Mouse (Mus musculus) embryonic stem cell, embryonic (primary cell): Measurements from ENCODE around the gene Cadm2.

ENCODE experiments used
- CTCF ChIA-PET, 4 experiments: fragments of 300-600 bp in 2 of 4; fragments of 350-600 bp in 2 of 4; sonication (Branson Sonifier 250); formaldehyde crosslinking; loops; one replicate each; lab custom pipeline; 2022; ENCODE audit warnings: inconsistent platforms in 2 of 4; lab: Charles Lee
- POLR2A ChIA-PET, 4 experiments: fragments of 300-600 bp in 2 of 4; fragments of 350-600 bp in 2 of 4; sonication (Branson Sonifier 250); formaldehyde crosslinking; loops; one replicate each; lab custom pipeline; 2022; ENCODE audit warnings: antibody characterized with exemption in 4 of 4, inconsistent platforms in 1 of 4; lab: Charles Lee

Gene Cadm2

DNA sequence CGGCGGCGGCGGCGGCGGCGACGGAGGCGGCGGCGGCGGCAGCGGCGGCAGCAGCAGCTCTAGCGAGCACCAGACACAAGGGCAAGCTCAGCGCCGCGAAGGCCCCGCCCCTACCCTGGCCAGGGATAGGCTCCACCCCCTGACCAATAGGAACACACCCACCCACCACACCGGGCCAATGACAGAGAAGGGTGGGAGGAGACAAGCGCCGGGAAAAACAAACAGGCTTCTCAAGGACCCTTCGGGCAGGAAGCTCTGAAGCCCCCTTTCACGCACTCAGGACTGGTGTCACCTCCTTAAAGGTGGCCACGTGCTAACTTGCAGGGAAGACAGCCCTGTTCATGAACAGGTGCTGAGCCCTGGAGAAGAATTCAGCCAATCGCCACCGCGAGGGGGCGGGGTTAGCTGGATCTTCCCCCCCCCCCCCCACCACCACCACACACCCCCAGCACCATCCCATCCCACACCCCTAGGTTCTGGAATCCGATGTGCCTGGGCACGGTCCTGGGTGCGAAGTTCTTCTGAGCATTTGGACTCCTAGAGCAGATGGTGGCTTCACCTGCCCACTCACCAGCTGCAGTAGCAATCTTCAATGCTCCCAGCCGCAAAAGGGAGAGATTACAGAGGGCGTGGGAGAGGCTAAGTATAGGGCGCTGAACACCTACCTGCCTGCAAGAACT is at the start of gene Cadm2:
TSS of gene Cadm2 (minus strand) at position 83 of the 680 bp plus-strand sequence.
- CTCF ChIA-PET, result interaction anchor here in 1 of 4 experiments (0.6 kb wide), 1 partner anchor 1058 kb away, joined by 8 read pairs; no protein-coding TSS in a partner anchor
- POLR2A ChIA-PET, result interaction anchor here in 3 of 4 experiments (0.6 to 1.7 kb wide), 3 partner anchors 32 to 42 kb away, joined by 4 to 6 read pairs (median 6); no protein-coding TSS in a partner anchor

DNA sequence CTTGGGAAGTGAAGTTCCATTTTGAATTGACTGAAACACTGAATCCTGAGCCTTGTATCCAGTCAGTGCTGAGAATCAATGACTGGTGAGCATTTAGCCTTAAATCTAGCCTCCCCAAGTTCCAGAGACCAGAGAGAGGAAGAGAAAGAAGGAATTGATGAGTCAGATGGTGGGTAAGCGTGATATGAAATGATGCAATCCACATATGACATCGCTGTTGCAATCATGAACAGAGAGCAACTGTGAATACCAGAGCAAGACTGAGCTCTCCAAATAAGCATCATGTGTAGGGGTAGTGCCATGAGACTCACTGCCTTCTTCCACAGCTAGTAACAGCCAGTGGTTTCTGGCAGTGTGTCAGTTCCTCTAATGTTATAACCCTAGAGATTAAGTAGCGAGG is 26.2 kb upstream of the Cadm2 start:
- ChIA-PET CTCF (no interaction called here), POLR2A (no interaction called here)

DNA sequence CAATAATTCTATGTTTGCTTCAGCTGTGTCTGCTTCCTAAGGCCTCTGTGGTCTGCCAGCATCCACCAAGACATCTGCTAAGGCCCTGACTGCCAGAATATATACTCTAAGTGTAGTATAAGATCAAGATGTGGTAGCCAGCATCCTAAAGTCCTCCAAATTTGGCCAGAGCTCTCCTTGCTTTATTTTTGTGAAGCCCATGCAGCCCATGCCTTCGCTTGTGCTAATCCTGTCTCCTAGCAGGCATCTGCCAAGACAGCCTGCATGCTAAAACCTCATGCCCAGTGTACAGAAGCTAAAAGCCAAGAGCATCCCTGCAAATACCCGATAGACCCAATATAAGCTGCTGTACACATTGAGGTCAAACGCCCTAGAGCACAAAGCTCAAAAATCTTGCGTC is 22.9 kb upstream of the Cadm2 start:
- POLR2A ChIA-PET, result no interaction called here
- CTCF ChIA-PET, result no interaction called here

DNA sequence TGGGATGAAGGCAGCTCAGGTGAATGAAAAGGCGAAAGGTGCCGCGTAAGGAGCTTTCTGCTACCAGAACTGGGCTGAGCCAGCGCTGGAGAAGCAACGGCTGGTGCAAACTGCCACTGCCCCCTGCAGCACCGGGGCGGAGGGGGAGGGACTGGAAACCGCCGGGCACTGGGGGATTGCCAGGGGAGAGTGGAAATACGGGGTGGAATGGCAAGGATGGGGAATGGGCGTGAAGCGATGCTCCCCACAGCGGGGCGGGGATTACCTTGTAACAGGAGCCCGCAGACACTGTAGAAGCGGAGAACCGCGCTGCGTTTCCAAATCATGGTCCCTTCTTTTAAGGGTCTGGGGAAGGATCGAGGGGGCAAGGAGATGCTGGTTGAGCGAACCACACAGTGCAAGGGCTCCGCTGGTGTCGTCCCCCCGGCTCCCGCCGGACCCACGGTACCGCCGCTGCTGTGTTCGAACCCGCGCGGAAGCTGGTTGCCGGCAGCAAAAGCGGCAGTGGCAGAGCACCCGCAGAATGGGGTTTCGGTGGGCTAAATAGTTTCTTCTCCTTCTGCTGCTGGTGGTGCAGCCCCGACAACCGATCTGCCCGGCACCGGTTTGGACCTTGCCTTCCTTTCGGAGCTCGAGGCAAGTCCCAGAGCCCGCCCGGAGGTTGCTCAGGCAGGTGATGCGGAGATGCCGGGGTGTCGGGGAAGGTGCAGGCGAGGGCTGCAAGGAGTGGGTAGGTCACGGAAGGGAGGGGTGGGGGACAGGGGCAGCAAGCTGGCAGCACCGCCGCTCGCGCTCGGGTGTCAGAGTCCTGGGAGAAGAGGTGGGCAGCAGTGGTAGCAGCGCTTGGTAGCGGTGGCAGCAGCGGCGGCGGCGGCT is 564 bp downstream of the Cadm2 start:
- ChIA-PET CTCF (interaction anchor here in 1 of 4 experiments (0.6 kb wide), 1 partner anchor 1059 kb away, joined by 8 read pairs; no protein-coding TSS in a partner anchor), POLR2A (interaction anchor here in 3 of 4 experiments (0.6 to 1.7 kb wide), 3 partner anchors 32 to 42 kb away, joined by 4 to 6 read pairs (median 6); no protein-coding TSS in a partner anchor)

DNA sequence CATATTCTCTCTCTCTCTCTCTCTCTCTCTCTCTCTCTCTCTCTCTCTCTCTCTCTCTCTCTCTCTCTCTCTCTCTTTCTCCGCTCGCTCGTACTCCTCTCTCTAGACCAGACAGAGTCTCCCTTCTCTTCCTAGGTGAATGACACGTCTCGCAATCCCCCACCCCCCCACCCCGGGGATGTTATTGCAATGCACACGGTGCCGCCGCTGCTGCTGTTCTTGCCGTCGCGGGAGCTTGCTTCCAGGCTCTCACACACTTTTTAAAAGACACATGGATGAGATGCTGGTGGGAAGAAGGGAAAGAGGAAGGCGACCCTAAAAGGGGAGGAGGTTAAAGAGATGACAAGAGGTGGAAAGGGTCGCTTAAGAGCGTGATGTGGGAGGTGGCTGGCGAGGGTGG is 1.3 kb downstream of the Cadm2 start:
- ChIA-PET POLR2A (interaction anchor here in 1 of 4 experiments (1.7 kb wide), 1 partner anchor 43 kb away, joined by 6 read pairs; no protein-coding TSS in a partner anchor), CTCF (no interaction called here)

DNA sequence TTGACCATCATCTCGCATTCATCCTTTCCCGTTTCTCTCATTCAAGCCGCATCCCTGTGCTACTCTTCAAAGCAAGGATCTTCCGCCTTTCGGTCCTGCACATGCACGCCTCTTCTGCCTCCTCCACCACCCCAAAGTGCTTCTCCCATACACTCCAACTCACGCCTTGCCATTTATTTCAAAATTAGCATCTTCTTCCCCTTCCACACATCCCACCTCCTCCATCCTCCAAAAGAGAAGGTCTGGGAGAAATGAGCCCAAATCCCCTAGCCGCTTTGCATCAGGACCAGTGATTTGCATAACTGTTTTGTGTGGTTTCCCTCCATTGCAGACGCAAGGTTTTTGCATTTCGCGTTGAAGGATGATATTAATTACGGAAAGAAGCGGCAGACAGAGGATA is 1.9 kb downstream of the Cadm2 start:
- ChIA-PET POLR2A (no interaction called here), CTCF (no interaction called here)

DNA sequence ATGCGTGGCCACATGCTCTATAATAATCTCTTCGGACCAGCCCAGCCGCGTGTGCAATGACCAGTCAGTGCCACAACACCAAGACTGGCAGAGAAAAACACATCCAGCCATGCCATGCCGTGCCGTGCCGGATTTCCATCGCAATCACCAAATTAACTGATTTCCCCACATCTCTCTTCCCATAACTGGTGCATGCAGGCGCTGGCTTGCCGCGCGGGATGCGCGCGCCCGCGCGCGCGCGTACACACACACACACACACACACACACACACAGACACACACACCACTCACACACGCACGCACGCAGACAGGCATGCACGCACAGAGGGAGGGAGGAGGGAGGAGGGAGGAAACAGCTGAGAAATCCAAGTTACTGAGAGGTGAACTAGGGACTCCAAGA is 2.9 kb downstream of the Cadm2 start:
- ChIA-PET CTCF (interaction anchor here in 1 of 4 experiments (0.6 kb wide), 1 partner anchor 1561 kb away, joined by 4 read pairs; no protein-coding TSS in a partner anchor), POLR2A (no interaction called here)

DNA sequence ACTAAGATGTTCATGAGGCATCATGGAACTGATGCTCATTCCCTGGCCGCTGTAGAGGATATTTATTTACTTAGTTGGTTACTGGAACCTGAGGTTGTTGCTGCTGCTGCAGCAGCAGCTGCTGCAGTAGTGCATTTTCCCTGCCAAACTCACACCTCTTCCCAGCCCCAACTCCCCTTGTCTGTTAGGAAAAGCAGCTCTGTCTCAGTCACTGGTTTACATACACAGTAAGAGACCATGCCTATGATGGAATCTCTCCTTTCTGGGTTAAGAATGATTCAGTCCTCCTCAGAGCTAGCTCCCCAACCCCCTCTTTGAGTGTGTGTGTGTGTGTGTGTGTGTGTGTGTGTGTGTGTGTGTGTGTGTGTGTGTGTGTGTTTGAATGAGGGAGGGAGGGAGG is 3.5 kb downstream of the Cadm2 start:
- CTCF ChIA-PET, result interaction anchor here in 1 of 4 experiments (0.6 kb wide), 2 partner anchors 44 to 1560 kb away, joined by 3 to 4 read pairs; no protein-coding TSS in a partner anchor
- POLR2A ChIA-PET, result interaction anchor here in 1 of 4 experiments (1.2 kb wide), 1 partner anchor 16 kb away, joined by 3 read pairs; no protein-coding TSS in a partner anchor

DNA sequence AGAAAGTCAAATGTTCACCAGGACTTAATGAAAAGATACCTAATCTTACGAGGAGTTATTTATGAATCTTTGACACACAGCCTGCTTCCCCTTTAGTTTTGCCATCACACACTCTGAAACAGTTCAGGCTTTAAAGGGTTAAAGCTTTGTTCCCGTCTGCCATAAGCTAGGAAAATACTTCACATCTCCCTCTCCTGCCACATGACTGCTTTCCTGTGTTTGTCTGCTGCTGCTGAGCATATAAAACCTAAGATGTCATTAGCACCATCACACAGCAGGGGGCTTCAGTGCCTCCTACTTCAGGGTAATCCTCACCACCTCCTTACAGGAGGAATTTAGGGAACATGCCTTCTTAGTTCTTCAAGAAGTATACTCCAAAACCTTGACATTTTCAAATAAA is 6.8 kb downstream of the Cadm2 start:
- CTCF ChIA-PET, result no interaction called here

DNA sequence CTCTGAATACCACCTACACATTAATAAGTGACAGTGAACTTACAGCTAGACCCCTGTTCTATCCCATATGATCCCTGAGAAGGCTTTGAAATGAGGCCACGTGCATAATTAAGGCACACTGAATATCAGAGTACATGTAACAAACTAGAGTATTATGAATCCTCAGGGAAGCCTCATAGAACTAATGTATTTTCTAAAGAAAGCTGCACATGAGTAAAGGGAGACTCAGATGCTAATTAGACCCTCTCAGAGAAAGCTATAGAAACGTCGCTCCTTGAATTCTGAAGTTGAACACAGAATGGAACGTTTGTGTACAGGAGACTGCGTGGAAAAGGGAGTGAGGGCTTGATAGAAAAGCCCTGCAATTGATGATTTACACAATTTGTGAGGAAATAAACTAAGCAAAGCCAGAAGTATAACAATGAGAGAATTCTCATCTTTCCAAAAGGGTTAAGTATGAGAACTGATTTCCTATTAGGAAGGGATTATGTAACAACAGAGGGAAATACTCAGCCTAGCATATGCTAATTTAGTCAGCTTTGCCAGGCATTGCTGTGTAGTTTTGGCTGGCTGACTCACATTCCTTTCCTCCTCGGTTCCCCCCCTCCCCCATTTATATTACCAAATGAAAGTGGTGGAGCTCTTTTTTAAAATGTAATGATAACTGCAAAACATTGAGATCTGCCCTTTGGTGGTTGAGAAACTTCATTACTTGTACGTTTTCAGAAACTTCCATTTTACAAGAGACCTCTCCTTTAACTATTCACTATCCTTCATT is 9.6 kb downstream of the Cadm2 start:
- ChIA-PET CTCF (no interaction called here), POLR2A (no interaction called here)

More for the DNA sequence above, 6.8 kb downstream of the Cadm2 start:
- POLR2A ChIA-PET, result no interaction called here

DNA sequence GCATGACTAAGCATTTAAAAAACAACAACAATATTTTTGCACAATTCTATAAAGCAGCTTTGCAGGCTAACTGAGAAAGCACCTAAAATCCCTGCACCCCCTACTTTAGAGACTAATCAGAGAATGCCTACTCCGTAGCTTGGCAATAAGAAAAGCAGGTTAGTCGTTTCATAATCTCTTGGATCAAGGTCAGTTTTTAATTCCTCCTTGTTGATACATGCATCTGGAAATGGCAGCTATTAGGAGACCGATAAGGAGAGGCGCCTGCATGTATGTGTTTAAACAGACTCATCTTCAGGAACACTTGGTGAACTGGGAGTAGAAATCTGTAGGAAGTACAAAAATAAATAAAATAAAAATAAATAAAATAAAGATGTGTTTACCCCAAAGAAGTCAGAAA is 11.6 kb downstream of the Cadm2 start:
- CTCF ChIA-PET, result no interaction called here
- POLR2A ChIA-PET, result no interaction called here

DNA sequence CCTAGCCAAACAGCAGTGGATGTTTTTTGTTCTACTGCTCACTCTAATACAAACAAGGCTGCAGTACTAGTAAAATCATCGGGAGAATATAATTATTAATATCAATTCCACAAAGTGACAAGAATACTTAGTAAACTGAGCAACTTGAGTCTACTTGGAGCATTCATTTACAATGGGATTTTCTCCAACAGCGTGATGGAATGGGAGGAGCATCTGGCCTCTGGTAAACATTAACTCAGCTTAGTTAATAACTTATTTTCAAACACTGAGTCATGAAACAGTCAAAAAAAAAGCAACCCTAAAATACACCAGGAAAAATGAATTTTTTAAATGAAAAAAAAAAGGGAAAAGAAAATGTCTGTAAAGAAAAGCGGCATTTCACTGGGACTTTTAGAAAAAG is 12.2 kb downstream of the Cadm2 start:
- ChIA-PET CTCF (no interaction called here), POLR2A (no interaction called here)

DNA sequence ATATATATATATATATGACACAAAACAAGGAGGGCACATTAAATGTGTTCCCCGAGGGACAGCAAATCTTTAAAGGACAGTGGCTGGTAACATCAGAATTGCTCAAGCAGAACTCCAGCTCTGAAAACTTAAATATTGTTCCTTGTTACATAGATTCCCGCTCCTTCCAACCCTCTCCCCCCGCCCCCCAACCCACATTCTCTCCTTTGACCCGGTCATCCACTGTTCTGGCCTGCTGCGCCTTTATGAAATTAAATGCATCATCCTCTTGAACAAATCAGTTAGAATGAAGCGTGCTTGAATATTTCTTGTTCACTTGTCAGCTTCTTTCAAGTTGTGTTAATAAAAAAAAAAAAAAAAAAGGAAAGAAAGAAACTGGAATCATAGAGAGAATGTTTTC is 15.0 kb downstream of the Cadm2 start:
- ChIA-PET CTCF (no interaction called here), POLR2A (no interaction called here)

DNA sequence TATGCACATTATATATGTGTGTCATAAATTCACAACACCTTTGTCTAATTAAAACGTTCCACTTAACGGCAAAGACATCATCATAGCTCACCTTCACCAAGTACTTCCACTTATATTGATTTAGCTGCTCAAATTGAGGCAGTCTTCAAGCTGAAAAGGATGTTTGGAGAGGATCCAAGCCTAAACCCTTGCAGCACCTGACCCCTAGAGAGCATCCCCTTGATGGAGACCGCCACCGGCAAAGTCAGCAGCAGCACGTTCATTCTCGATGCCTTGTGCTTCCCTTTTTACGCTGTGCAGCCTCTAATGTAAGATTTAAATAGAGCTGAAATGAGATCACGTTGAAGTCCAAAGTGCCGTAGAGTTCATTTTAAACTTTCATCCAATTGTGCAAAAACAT is 20.7 kb downstream of the Cadm2 start:
- POLR2A ChIA-PET, result no interaction called here

DNA sequence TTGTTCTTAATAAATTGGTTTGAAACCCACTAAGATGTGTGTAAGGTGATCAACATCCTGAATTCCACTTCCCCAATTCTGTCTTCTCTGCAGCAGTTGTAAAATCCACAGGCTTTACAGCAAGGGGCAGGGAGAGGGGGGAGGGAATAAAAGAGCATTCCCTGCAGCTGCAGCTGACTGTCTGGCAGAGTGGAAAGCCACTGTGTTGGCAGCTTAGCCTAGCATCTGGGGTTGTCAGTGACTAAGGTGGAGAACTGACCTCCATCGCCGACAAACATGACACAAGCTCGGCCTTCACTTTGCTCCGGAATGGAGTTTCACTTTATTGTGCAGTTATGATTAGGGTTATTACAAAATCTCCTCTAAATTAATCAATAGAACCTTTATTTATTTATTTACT is 21.9 kb downstream of the Cadm2 start:
- CTCF ChIA-PET, result no interaction called here
- POLR2A ChIA-PET, result no interaction called here

More for the DNA sequence above, 20.7 kb downstream of the Cadm2 start:
- CTCF ChIA-PET, result no interaction called here

DNA sequence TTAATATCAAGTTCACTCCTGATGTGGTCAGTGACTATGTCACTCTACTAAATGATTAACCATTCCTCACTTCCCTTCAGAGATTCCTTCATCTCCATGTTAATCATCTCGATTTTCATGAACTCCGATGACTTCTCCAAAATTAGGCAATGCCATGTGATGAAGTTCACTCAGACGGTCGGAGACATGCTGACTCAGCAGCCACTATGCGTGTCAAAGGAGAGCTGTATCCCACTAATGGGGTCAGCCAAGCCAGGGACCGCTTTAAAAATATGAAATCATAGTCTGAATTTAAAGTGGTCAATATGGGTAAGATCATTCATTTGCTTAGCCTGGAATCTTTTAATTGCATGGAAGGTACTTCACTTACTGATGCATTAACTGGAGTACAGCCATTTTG is 29.7 kb downstream of the Cadm2 start:
- POLR2A ChIA-PET, result no interaction called here

DNA sequence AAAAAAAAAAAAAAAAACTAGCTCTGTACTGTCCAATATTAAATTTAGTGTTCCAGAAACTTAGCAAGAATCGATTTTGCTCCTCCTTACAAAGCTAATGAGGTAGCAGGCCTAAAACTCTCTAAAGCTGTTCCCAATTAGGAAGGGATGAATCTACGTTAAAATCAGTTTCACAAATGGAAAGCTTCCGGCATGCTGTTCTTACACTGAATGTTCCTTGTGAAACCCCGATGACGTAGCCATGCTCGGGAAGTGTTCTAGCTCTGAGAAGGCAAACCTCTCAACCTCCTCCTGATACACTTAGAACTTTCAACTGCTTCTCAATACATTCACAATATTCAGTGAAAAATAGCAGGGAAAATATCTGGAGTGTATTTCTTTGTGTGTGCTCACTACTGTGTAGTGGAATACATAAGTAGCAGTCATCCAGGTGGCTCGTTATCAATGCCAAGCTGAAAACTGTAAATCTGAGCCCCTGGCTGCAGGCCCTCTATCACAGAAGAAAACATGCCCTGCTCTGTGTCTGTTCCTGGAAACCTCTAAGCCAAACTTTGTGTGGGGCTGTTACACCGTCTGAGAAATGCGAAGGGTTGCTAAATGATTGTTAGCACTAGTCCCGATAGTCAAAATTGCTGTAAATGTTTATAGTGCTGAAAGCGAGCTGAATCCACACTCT is 41.7 kb downstream of the Cadm2 start:
- CTCF ChIA-PET, result no interaction called here
- POLR2A ChIA-PET, result interaction anchor here in 2 of 4 experiments (0.6 to 1.0 kb wide), 4 partner anchors 15 to 667 kb away, joined by 3 to 6 read pairs (median 3); partner anchors contain the start of gene Cadm2 (in 1 of the 2)

More for the DNA sequence above, 29.7 kb downstream of the Cadm2 start:
- CTCF ChIA-PET, result no interaction called here

DNA sequence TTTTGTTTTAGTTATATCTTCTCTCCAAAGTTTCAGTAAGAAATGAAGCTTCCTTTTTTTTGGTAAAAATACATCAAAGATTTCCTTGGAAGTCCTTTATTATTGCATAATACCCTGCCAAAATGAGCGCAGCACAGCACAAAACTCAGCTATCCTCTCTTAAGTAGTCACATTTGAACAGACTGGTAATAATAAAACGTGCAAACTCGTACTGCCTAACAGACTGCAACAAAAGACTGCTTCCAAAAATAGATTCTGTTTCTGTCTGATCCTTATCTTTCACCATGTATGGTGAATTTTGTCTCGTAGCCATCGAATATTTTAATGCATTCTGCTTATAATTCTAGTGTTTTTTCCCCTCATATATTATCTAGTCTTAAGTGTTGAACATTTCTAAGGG is 45.2 kb downstream of the Cadm2 start:
- CTCF ChIA-PET, result no interaction called here
- POLR2A ChIA-PET, result no interaction called here
